Mouse (Mus musculus): ENCODE results near the gene Bcl7a.

The Bcl7a gene

DNA sequence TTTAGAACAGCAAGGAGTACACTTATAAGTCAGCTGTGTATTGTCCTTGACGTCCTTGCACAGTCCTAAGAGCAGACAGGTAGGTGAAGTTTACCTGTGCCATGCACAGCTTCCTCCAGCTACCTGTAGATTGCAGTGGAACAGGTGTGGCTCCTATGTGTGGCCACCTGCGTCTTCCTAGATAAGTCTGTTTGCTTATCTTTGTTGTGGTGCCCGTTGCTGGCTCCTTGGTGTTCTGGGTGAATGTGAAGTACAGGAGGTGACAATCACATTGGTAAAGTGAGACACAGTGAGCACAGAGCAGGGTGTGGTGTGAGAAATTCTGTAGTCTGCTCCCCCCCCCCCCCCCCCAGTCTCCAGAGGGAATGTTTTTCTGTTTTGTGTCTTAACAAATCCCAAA is 72.5 kb downstream of the Bcl7a start:
- DNase-seq (ENCODE audit: low read depth, low spot score): no peak

GRCm38 (mm10) chr5:123416566-123417518 is 73.2 kb downstream of the Bcl7a start:
- DNase-seq (ENCODE audit: low read depth, low spot score): no peak

- DNase-seq (ENCODE audit: low read depth, low spot score): no peak
Observed at GRCm38 (mm10) chr5:123423885-123424284, 80.3 kb downstream of the Bcl7a start.
